Mouse (Mus musculus): ENCODE measurements around the gene Sc5d. TPM values are rescaled to one million over a fixed set of nuclear protein-coding genes. Genes with fewer than 3 reads are reported as not detected.

Sc5d gene
- polyA plus RNA-seq (2012; fragmentation: generic; extraction: Trizol): 1 to 10 TPM; 2.0 to 8.8 TPM

GRCm38 (mm10) chr9:42264145-42264544 is at the start of gene Sc5d:
Gene Sc5d (minus strand): TSS chr9:42264256.

Other genes starting within 250 kb of the Sc5d start
- gene Sorl1, start 140.0 kb downstream of the Sc5d start, polyA plus RNA-seq (2012; fragmentation: generic; extraction: Trizol): under 1 TPM; 0.01 to 0.07 TPM
- under 1 TPM in 1 of 2 experiments, not detected in 1; 0.01 TPM for gene Tecta, start 135.7 kb upstream of the Sc5d start, polyA plus RNA-seq (2012; fragmentation: generic; extraction: Trizol)
- gene Tbcel, start 243.6 kb upstream of the Sc5d start, polyA plus RNA-seq (2012; fragmentation: generic; extraction: Trizol): 1 to 10 TPM in 1 of 2 experiments, under 1 TPM in 1; 0.81 to 6.7 TPM

Measured in C3H10T1/2 (cell line).